Mouse (Mus musculus): ENCODE results near the gene Tatdn2. TPM values are rescaled to one million over a fixed set of nuclear protein-coding genes. Genes with fewer than 3 reads are reported as not detected.

Gene Tatdn2
- total RNA-seq, 2 experiments from 2014 or later: 60.4 to 67.8 TPM

GRCm38 (mm10) chr6:113740236-113741217, 43.7 kb downstream of the Tatdn2 start, which contains the start of gene Sec13:
Gene Sec13, minus strand, starts transcription at chr6:113740743.
- peak within 1 kb of the TSS; percentile 78 for H3K4me3 ChIP-seq
- no peak for TF ChIP-seq CTCF (conservative IDR thresholded peaks at IDR 0.05)
- DNase-seq (ENCODE audit: low spot score in 2 of 2): peak; percentile 84 to 87
- peak within 1 kb of the TSS; percentile 91 for H3K27ac ChIP-seq

GRCm38 (mm10) chr6:113741425-113741824, 44.6 kb downstream of the Tatdn2 start:
- Histone ChIP-seq H3K4me3 (no peak overlapping the region), H3K27ac (peak overlapping the region; percentile 91; the same call in 1 of the 2 replicates)
- TF ChIP-seq CTCF (conservative IDR thresholded peaks at IDR 0.05): no peak
- DNase-seq (ENCODE audit: low spot score in 2 of 2): no peak

DNA sequence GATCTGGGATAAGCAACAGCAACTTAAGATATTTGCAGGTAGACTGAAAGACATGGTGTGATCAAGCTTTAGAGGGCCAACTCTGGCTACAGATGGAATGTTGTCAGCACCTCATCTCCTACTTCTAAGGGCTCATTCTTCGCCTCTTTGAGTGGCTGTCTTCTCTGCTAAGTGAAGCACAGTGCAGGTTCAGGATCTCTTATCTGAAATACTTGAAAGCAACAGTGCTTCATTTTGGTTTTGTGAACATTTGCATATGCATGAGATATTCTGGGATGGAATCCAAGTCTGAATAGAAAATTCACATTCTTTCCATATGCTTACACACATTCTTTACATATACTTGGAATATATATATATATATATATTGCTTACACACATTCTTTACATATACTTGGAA, 45.5 kb downstream of the Tatdn2 start:
- TF ChIP-seq CTCF (conservative IDR thresholded peaks at IDR 0.05): no peak
- H3K27ac ChIP-seq: peak overlapping the region; percentile 47; the same call in 1 of the 2 replicates

DNA sequence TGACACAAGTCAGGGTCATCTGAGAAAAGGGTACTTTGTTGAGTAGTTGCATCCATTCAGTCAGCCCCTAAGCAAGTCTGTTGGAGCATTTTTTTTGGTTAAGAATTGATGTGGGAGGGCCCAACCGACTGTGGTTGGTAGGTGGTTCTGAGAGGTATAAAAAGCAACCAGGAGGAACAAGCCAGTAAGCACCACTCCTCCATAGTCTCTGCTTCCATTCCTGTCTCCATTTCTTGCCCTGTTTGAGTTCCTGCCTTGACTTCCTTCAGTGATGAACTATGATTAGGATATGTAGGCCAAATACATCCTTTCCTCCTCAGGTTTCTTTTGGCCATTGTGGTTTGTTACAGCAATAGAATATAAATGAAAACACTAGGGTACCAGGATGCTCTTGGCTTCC, 46.3 kb downstream of the Tatdn2 start:
- no peak for DNase-seq (ENCODE audit: low spot score in 2 of 2)
- no peak for TF ChIP-seq CTCF (conservative IDR thresholded peaks at IDR 0.05)
- 0 out of 2 replicates have a peak overlapping the region, but pooled peaks have one; percentile 15 for H3K27ac ChIP-seq
- no peak overlapping the region for H3K4me3 ChIP-seq

More for the DNA sequence above, 45.5 kb downstream of the Tatdn2 start:
- no peak for DNase-seq (ENCODE audit: low spot score in 2 of 2)
- no peak overlapping the region for H3K4me3 ChIP-seq

GRCm38 (mm10) chr6:113745117-113745516, 48.3 kb downstream of the Tatdn2 start:
- no peak for DNase-seq (ENCODE audit: low spot score in 2 of 2)
- no peak for TF ChIP-seq CTCF (conservative IDR thresholded peaks at IDR 0.05)

DNA sequence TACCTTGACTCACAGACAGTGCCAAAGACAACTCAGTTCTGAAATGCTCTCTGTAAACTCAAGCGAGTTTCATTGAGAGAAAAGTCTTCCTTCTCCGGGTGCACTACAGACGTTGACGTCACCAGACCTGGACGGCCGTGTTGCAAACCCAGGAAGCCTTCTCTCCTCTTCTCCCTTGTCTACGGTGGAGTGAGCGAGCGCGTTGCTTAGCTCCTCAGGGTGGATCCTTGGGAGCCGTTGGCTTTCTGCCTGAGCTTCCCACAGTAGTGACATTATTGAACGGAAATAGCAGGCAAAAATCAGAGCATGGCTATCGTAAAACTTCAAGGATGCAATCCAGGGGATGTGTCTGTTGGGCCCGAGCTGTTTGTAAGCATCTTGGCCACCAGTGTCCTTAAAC, 50.4 kb downstream of the Tatdn2 start:
- Histone ChIP-seq H3K4me3 (no peak overlapping the region), H3K27ac (no peak overlapping the region)
- DNase-seq (ENCODE audit: low spot score in 2 of 2): no peak
- no peak for TF ChIP-seq CTCF (conservative IDR thresholded peaks at IDR 0.05)

More at GRCm38 (mm10) chr6:113745117-113745516, 48.3 kb downstream of the Tatdn2 start:
- H3K27ac ChIP-seq: no peak overlapping the region
- no peak overlapping the region for H3K4me3 ChIP-seq

- no peak for DNase-seq (ENCODE audit: low spot score in 2 of 2)
- no peak for TF ChIP-seq CTCF (conservative IDR thresholded peaks at IDR 0.05)
- Histone ChIP-seq H3K27ac (peak overlapping the region; percentile 2; the same call in 1 of the 2 replicates), H3K4me3 (no peak overlapping the region)
Observed at GRCm38 (mm10) chr6:113748351-113748750, 51.5 kb downstream of the Tatdn2 start.

DNA sequence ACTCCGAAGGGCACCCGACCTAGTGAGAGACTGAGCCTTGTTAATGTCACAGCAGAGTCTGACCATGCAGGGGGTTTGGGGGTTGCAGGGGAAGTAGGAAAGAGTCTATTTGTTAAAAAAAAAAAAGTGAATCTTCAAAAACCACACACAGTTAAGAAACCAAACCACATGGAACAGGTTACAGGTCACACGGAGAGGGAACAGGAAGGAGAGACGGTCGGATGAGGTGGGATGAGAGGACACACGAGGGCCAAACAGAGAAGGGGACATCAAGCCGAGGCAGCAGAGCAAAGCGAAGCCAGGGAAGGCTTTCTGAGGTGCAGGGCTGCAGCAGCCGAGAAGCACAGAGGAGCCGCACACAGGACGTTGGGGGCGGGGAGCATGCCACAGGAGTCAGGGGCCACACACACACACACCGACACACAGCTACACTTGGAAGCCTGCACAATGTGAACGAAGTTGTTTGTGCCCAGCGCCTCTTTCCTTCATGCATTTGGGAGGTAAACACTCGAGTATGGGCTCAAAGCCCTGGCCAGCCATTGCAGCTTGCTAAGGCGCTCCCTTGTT, 52.4 kb downstream of the Tatdn2 start:
- no peak for TF ChIP-seq CTCF (conservative IDR thresholded peaks at IDR 0.05)
- Histone ChIP-seq H3K27ac (no peak overlapping the region), H3K4me3 (no peak overlapping the region)
- no peak for DNase-seq (ENCODE audit: low spot score in 2 of 2)

Small RNAs within 50 kb of the gene (microRNA-seq; reads per million reads assigned to microRNA genes)
- 0.32 to 0.92 reads per million in 2 experiments for gene Mir7042

Other genes with a start within 250 kb of the Tatdn2 start
- under 1 TPM; 0.22 to 0.46 TPM for gene Il17re, start 238.6 kb upstream of the Tatdn2 start, total RNA-seq (2021)
- 1 to 10 TPM; 4.7 to 6.3 TPM for gene Il17rc, start 225.6 kb upstream of the Tatdn2 start, total RNA-seq (2021)
- 100 to 1,000 TPM; 105 to 120 TPM for gene Creld1, start 213.8 kb upstream of the Tatdn2 start, total RNA-seq (2021)
- 10 to 100 TPM; 53.9 to 59.1 TPM for gene Prrt3, start 195.1 kb upstream of the Tatdn2 start, total RNA-seq (2021)
- gene Emc3, start 165.4 kb upstream of the Tatdn2 start, total RNA-seq (2021): 10 to 100 TPM; 73.4 to 76.3 TPM
- gene Fancd2, start 165.4 kb upstream of the Tatdn2 start, total RNA-seq (2021): 1 to 10 TPM; 2.4 to 3.8 TPM
- gene Fancd2os, start 96.3 kb upstream of the Tatdn2 start, total RNA-seq (2021): under 1 TPM; 0.33 to 0.86 TPM
- gene Brk1, start 92.3 kb upstream of the Tatdn2 start, total RNA-seq (2021): 100 to 1,000 TPM; 211 to 234 TPM
- 10 to 100 TPM; 44.3 to 44.9 TPM for gene Vhl, start 73.1 kb upstream of the Tatdn2 start, total RNA-seq (2021)
- 10 to 100 TPM; 16.6 to 18.8 TPM for gene Irak2, start 58.6 kb upstream of the Tatdn2 start, total RNA-seq (2021)
- not detected for gene Ghrl, start 22.8 kb downstream of the Tatdn2 start, total RNA-seq (2021)
- gene Sec13, start 43.7 kb downstream of the Tatdn2 start, total RNA-seq (2021): 10 to 100 TPM; 73.4 to 77.3 TPM